Mouse (Mus musculus) thymus, adult 2 months (tissue): Measurements from ENCODE around the gene Fam90a1b. TPM values are rescaled to one million over a fixed set of nuclear protein-coding genes. Genes with fewer than 3 reads are reported as not detected.
A peak's percentile ranks its signal among the peaks of the same experiment; 100 is the strongest.
"Not testable (repeated sequence)": the region's sequence is repeated elsewhere in the genome, so short reads cannot be mapped to it uniquely, and the experiment has no call there.

Experiments used
- DNase-seq: peaks from one replicate; pipeline ENCODE4 v3.0.0; 2021
- H3K27ac ChIP-seq: fragments of 200-500 bp; 2 replicates; pipeline ENCODE4 v1.5.1; 2012; ENCODE audit warnings: low read length, control low read depth; ENCODE audit not compliant: control insufficient read depth, insufficient read depth
- H3K27me3 ChIP-seq: fragments of 200-500 bp; 2 replicates; pipeline ENCODE4 v1.6.1; 2012; ENCODE audit warnings: mild to moderate bottlenecking, low read length, moderate library complexity, mixed read lengths; ENCODE audit not compliant: control insufficient read depth, insufficient read depth
- H3K36me3 ChIP-seq: fragments of 200-500 bp; 2 replicates; pipeline ENCODE4 v1.6.1; 2012; ENCODE audit warnings: mild to moderate bottlenecking, low read length, moderate library complexity; ENCODE audit not compliant: control insufficient read depth, insufficient read depth
- H3K4me1 ChIP-seq: fragments of 200-500 bp; replicated peaks from 2 replicates; pipeline ENCODE4 v1.6.1; 2012; ENCODE audit warnings: low read length; ENCODE audit not compliant: control insufficient read depth, insufficient read depth
- H3K4me3 ChIP-seq: fragments of 200-500 bp; 2 replicates; pipeline ENCODE4 v1.5.1; 2012; ENCODE audit warnings: mild to moderate bottlenecking, low read length, control low read depth, moderate library complexity; ENCODE audit not compliant: control insufficient read depth, insufficient read depth
- CTCF ChIP-seq: fragments of 200-500 bp; IDR thresholded peaks from 2 replicates; pipeline ENCODE4 v1.5.1; 2012; ENCODE audit warnings: mild to moderate bottlenecking, control low read depth, low read length, moderate library complexity, borderline replicate concordance; ENCODE audit not compliant: control insufficient read depth, poor library complexity, insufficient read depth; ENCODE audit errors: extremely low read depth
- POLR2A ChIP-seq: fragments of 200-500 bp; IDR thresholded peaks from 2 replicates; pipeline ENCODE4 v1.6.1; 2012; ENCODE audit warnings: mild to moderate bottlenecking, low read length, control low read depth, moderate library complexity; ENCODE audit not compliant: control insufficient read depth, poor library complexity, insufficient read depth; ENCODE audit errors: extremely low read depth
- WGBS: fragments of 180-500 bp; shearing (Covaris S2); methylation state at CpG from one replicate; pipeline ENCODE4 v1.1.7; 2018; 5-methylcytosine and 5-hydroxymethylcytosine counted together
- polyA plus RNA-seq: library from polyadenylated mRNA; depleted of rRNA; stranded (reverse); fragments of >200 nt; gene quantifications from 2 replicates; pipeline ENCODE4 v1.2.3, GENCODE M21; 2012; rRNA removed

Fam90a1b gene
- polyA plus RNA-seq, result 0.03 and 0.22 TPM in 2 replicates

- WGBS, result 2% methylated on average over 46 of the region's 46 CpGs
- TF ChIP-seq POLR2A (no peak), CTCF (peak; percentile 75)
- Histone ChIP-seq H3K36me3 (no peaks in the 10 kb centered on the region), H3K27me3 (peaks cover 2% of the 10 kb centered on the region; the same call in 1 of the 2 replicates), H3K4me1 (no peaks in the 10 kb centered on the region), H3K4me3 (peak within 1 kb of the TSS; percentile 81), H3K27ac (peak within 1 kb of the TSS; percentile 37; the same call in 1 of the 2 replicates)
- peak; percentile 92 for DNase-seq
These were observed at the start of gene Fam90a1b, which contains the start of gene Apoo for GRCm38 (mm10) chrX:94366670-94367241. Gene Fam90a1b (minus strand): TSS chrX:94366777. Gene Apoo (plus strand): TSS chrX:94367117.

GRCm38 (mm10) chrX:94408975-94409374 is 42.4 kb upstream of the Fam90a1b start:
- H3K36me3 ChIP-seq, result no peaks in the 10 kb centered on the region
- 17% methylated on average over 3 of the region's 3 CpGs for WGBS
- no peaks in the 10 kb centered on the region for H3K4me1 ChIP-seq
- H3K27ac ChIP-seq, result no peak overlapping the region
- DNase-seq, result no peak
- TF ChIP-seq CTCF (no peak), POLR2A (no peak)
- no peaks in the 10 kb centered on the region for H3K27me3 ChIP-seq
- H3K4me3 ChIP-seq, result no peak overlapping the region

- H3K27ac ChIP-seq, result no peak overlapping the region
- TF ChIP-seq CTCF (no peak), POLR2A (no peak)
- no peaks in the 10 kb centered on the region for H3K27me3 ChIP-seq
- WGBS, result 95% methylated on average over 5 of the region's 5 CpGs
- H3K36me3 ChIP-seq, result no peaks in the 10 kb centered on the region
- H3K4me1 ChIP-seq, result no peaks in the 10 kb centered on the region
- DNase-seq, result no peak
- no peak overlapping the region for H3K4me3 ChIP-seq
These were observed 12.2 kb upstream of the Fam90a1b start for GRCm38 (mm10) chrX:94378734-94379133.

GRCm38 (mm10) chrX:94367248-94367647 is 671 bp upstream of the Fam90a1b start:
- TF ChIP-seq CTCF (no peak), POLR2A (no peak)
- H3K27me3 ChIP-seq, result peaks cover 2% of the 10 kb centered on the region; the same call in 1 of the 2 replicates
- WGBS, result 0% methylated on average over 17 of the region's 17 CpGs

GRCm38 (mm10) chrX:94366029-94366428 is 548 bp downstream of the Fam90a1b start:
- Histone ChIP-seq H3K27ac (no peak overlapping the region), H3K4me3 (no peak overlapping the region), H3K4me1 (no peaks in the 10 kb centered on the region), H3K36me3 (no peaks in the 10 kb centered on the region), H3K27me3 (peaks cover 2% of the 10 kb centered on the region; the same call in 1 of the 2 replicates)
- no peak for TF ChIP-seq CTCF
- no peak for TF ChIP-seq POLR2A
- no peak for DNase-seq
- 2% methylated on average over 16 of the region's 16 CpGs for WGBS

More at GRCm38 (mm10) chrX:94367248-94367647, 671 bp upstream of the Fam90a1b start:
- DNase-seq, result peak; percentile 23
- Histone ChIP-seq H3K27ac (peak overlapping the region; percentile 37; the same call in 1 of the 2 replicates), H3K4me3 (peak overlapping the region; percentile 81), H3K36me3 (no peaks in the 10 kb centered on the region), H3K4me1 (no peaks in the 10 kb centered on the region)

- Histone ChIP-seq H3K4me3 (no peak overlapping the region), H3K4me1 (no peaks in the 10 kb centered on the region), H3K27me3 (peaks cover 2% of the 10 kb centered on the region; the same call in 1 of the 2 replicates), H3K27ac (no peak overlapping the region), H3K36me3 (no peaks in the 10 kb centered on the region)
- no peak for DNase-seq
- TF ChIP-seq CTCF (no peak), POLR2A (no peak)
- WGBS, result 12% methylated on average over 14 of the region's 14 CpGs
These were observed 1.1 kb downstream of the Fam90a1b start for GRCm38 (mm10) chrX:94365381-94365925.

- not testable (repeated sequence) for H3K4me3 ChIP-seq, H3K36me3 ChIP-seq, H3K4me1 ChIP-seq, DNase-seq, H3K27ac ChIP-seq, H3K27me3 ChIP-seq
- WGBS, result 90% methylated on average over 4 of the region's 4 CpGs
These were observed 22.9 kb downstream of the Fam90a1b start for GRCm38 (mm10) chrX:94343638-94344037.
